Mouse (Mus musculus): ENCODE results near the gene Olfr693. TPM values are rescaled to one million over a fixed set of nuclear protein-coding genes. Genes with fewer than 3 reads are reported as not detected.

Olfr693 gene
- polyA plus RNA-seq, 1 experiment from 2014 or later = not detected

- no peaks in the 10 kb centered on the region for H3K27me3 ChIP-seq (replicated peaks)
- no peak for ATAC-seq (ENCODE audit: insufficient read depth, low FRiP score, low read depth)
- H3K4me3 ChIP-seq (replicated peaks) = no peak overlapping the region
- H3K36me3 ChIP-seq = no peaks in the 10 kb centered on the region
- H3K9me3 ChIP-seq = no peaks in the 10 kb centered on the region
- no peak overlapping the region for H3K9ac ChIP-seq
- WGBS = 57% methylated on average over 3 of the region's 3 CpGs
- no peak overlapping the region for H3K27ac ChIP-seq
- no peaks in the 10 kb centered on the region for H3K4me1 ChIP-seq
- no peak overlapping the region for H3K4me2 ChIP-seq
Measured at GRCm38 (mm10) chr7:106644222-106644870, 36.0 kb downstream of the Olfr693 start.

DNA sequence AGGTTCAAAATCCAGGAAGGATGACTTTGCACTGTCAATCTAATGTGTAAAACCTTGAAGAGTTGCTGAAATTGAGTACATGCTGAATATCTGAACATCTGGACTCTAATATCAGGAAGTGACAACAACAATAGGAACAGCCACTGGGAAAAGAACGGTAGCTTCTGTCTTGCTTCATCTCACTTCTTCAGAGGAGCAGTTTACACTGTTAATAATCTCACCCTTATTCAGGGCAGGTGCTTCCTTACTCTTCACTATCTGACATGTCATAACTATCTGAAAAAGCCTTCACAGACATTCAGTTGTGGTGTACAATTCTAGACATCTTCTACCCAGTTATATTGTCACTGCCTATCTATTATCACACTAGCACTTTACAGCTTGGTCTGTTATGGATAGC is 39.5 kb downstream of the Olfr693 start:
- no peak overlapping the region for H3K4me2 ChIP-seq
- no peaks in the 10 kb centered on the region for H3K4me1 ChIP-seq
- no peaks in the 10 kb centered on the region for H3K27me3 ChIP-seq (replicated peaks)
- H3K4me3 ChIP-seq (replicated peaks) = no peak overlapping the region
- no peak overlapping the region for H3K27ac ChIP-seq
- 76% methylated on average over 1 of the region's 1 CpGs for WGBS
- no peak overlapping the region for H3K9ac ChIP-seq
- no peaks in the 10 kb centered on the region for H3K9me3 ChIP-seq
- no peak for ATAC-seq (ENCODE audit: insufficient read depth, low FRiP score, low read depth)
- H3K36me3 ChIP-seq = no peaks in the 10 kb centered on the region

DNA sequence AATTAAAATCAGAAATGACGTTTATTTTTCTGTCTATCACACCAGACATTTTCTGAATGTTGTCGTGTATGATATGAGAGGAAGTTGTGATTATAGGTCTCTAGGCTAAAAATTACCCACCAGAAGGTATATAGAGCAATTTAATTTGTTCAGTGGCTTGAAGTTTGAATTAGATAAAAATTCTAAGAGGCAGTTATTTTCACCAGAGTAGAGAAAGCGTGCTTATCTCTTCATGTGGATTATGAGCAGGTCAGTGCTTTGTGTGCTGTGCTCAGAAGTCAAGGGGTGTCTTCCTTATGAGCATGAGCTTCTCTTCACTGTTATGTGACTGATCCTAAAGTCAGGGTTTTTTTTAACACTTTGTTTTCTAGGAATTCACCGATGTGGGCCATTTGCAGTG is 44.8 kb downstream of the Olfr693 start:
- Histone ChIP-seq H3K4me1 (no peaks in the 10 kb centered on the region), H3K4me3 (replicated peaks) (no peak overlapping the region), H3K9me3 (no peaks in the 10 kb centered on the region), H3K27ac (no peak overlapping the region), H3K27me3 (replicated peaks) (no peaks in the 10 kb centered on the region), H3K9ac (no peak overlapping the region), H3K36me3 (no peaks in the 10 kb centered on the region), H3K4me2 (no peak overlapping the region)
- WGBS = 75% methylated on average over 4 of the region's 4 CpGs
- ATAC-seq (ENCODE audit: insufficient read depth, low FRiP score, low read depth) = no peak

Other genes starting within 250 kb of the Olfr693 start
- not detected in 2 replicates for gene Olfr694, start 11.2 kb upstream of the Olfr693 start, polyA plus RNA-seq (2015; fragmentation: Nextera tagmentation; extraction: Ambion mirVana)
- not detected in 2 replicates for gene Olfr695, start 35.8 kb upstream of the Olfr693 start, polyA plus RNA-seq (2015; fragmentation: Nextera tagmentation; extraction: Ambion mirVana)
- not detected in 2 replicates for gene Olfr697, start 61.9 kb upstream of the Olfr693 start, polyA plus RNA-seq (2015; fragmentation: Nextera tagmentation; extraction: Ambion mirVana)
- gene Olfr698, start 74.8 kb upstream of the Olfr693 start, polyA plus RNA-seq (2015; fragmentation: Nextera tagmentation; extraction: Ambion mirVana) = not detected in 2 replicates
- gene Olfr699, start 112.6 kb upstream of the Olfr693 start, polyA plus RNA-seq (2015; fragmentation: Nextera tagmentation; extraction: Ambion mirVana) = not detected in 2 replicates
- gene Olfr700, start 128.2 kb upstream of the Olfr693 start, polyA plus RNA-seq (2015; fragmentation: Nextera tagmentation; extraction: Ambion mirVana) = not detected in 2 replicates
- not detected in 2 replicates for gene Olfr701, start 133.5 kb upstream of the Olfr693 start, polyA plus RNA-seq (2015; fragmentation: Nextera tagmentation; extraction: Ambion mirVana)
- gene Olfr702, start 153.3 kb upstream of the Olfr693 start, polyA plus RNA-seq (2015; fragmentation: Nextera tagmentation; extraction: Ambion mirVana) = not detected in 2 replicates
- not detected in 2 replicates for gene Olfr703, start 162.8 kb upstream of the Olfr693 start, polyA plus RNA-seq (2015; fragmentation: Nextera tagmentation; extraction: Ambion mirVana)
- not detected in 2 replicates for gene Olfr704, start 182.6 kb upstream of the Olfr693 start, polyA plus RNA-seq (2015; fragmentation: Nextera tagmentation; extraction: Ambion mirVana)
- not detected in 2 replicates for gene Olfr705, start 196.3 kb upstream of the Olfr693 start, polyA plus RNA-seq (2015; fragmentation: Nextera tagmentation; extraction: Ambion mirVana)
- not detected in 2 replicates for gene Olfr706, start 207.6 kb upstream of the Olfr693 start, polyA plus RNA-seq (2015; fragmentation: Nextera tagmentation; extraction: Ambion mirVana)
- gene Olfr707, start 220.7 kb upstream of the Olfr693 start, polyA plus RNA-seq (2015; fragmentation: Nextera tagmentation; extraction: Ambion mirVana) = not detected in 2 replicates
- not detected in 2 replicates for gene Olfr1532-ps1, start 227.4 kb upstream of the Olfr693 start, polyA plus RNA-seq (2015; fragmentation: Nextera tagmentation; extraction: Ambion mirVana)

Measured in stomach, embryonic 15.5 days (tissue).